Mouse (Mus musculus): ENCODE results near the gene Kti12. TPM values are rescaled to one million over a fixed set of nuclear protein-coding genes. Genes with fewer than 3 reads are reported as not detected.

Kti12 gene
- 36.6 and 41.1 TPM in 2 replicates for polyA plus RNA-seq (2015; fragmentation: Nextera tagmentation; extraction: Ambion mirVana)

DNA sequence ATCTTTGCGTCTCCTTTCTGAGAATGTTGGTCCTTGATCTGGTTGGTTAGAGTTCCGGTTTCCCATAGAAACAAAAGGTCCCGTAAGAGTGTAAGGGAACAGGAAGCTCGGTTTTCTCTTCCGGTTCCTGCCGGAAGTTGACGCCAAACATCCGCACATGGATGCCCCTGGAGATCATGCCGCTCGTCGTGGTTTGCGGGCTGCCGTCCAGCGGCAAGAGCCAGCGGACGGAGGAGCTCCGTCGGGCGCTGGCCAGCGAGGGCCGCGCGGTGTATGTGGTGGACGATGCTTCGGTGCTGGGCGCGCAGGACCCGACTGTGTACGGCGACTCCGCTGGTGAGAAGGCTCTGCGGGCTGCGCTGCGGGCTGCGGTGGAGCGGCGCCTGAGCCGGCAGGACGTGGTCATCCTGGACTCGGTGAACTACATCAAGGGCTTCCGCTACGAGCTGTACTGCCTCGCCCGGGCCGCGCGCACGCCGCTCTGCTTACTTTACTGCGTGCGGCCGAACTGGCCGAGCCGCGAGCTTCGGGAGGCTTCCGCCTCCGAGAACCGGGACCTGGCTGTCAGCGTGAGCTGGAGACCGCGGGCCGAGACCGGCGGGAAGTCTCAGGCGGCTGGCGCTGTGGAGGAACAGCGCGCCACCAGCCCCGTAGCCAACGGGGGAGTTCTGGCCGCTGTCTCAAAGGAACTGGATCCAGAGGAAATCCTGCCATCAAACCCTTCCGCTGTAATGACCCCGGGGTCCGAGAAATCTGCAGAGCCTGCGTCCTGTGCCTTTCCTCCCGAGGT lies at the start of gene Kti12:
Kti12 (plus strand) TSS at position 71 of the 790 bp plus-strand sequence.
- WGBS (ENCODE audit: insufficient replicate concordance) = under 1% methylated on average over 77 of the region's 77 CpGs
- Histone ChIP-seq H3K4me3 (replicated peaks) (peak within 1 kb of the TSS; percentile 96), H3K4me1 (replicated peaks) (peaks cover 30% of the 10 kb centered on the region), H3K4me2 (peak within 1 kb of the TSS; percentile 94), H3K36me3 (replicated peaks) (no peaks in the 10 kb centered on the region), H3K9me3 (replicated peaks) (no peaks in the 10 kb centered on the region), H3K27me3 (no peaks in the 10 kb centered on the region), H3K9ac (peak within 1 kb of the TSS; percentile 78), H3K27ac (replicated peaks) (peak within 1 kb of the TSS; percentile 82)
- peak; percentile 81 for ATAC-seq (ENCODE audit: insufficient read depth)

DNA sequence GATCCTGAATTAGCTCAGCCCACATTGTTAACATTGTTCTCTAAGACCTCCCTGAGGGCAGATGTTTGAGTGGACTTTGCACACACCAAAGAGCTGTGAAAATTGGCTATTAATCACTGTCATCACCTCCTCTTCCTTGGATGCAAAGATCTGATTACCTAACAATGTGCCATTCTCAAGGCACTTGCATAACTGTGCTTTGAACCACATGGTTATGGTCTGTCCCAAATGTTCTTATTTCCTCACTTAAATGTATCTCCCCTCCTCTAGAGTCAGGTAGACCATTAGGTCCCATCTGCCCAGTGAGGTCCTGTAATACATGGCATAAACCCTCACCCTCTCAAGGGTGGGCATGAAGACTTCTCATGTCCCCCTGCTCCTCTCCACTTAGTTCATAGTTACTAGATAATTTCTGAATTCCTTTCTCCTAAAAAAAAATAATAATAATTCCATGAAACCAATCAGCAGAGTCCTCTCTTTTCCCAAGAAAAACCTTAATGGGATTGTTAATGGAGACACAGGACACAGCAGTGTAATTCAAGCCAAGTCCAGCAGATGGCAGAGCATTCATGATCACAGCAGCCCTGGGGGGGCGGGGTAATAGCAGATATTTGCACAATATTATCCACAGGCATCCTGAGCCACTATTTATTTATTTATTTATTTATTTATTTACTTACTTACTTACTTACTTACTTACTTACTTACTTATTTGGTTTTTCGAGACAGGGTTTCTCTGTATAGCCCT lies 49.3 kb upstream of the Kti12 start:
- ATAC-seq (ENCODE audit: insufficient read depth) = no peak
- Histone ChIP-seq H3K4me3 (replicated peaks) (no peak overlapping the region), H3K27me3 (no peaks in the 10 kb centered on the region), H3K27ac (replicated peaks) (no peak overlapping the region), H3K9ac (no peak overlapping the region), H3K4me1 (replicated peaks) (no peaks in the 10 kb centered on the region), H3K4me2 (no peak overlapping the region), H3K9me3 (replicated peaks) (no peaks in the 10 kb centered on the region), H3K36me3 (replicated peaks) (no peaks in the 10 kb centered on the region)
- 31% methylated on average over 2 of the region's 2 CpGs for WGBS (ENCODE audit: insufficient replicate concordance)

DNA sequence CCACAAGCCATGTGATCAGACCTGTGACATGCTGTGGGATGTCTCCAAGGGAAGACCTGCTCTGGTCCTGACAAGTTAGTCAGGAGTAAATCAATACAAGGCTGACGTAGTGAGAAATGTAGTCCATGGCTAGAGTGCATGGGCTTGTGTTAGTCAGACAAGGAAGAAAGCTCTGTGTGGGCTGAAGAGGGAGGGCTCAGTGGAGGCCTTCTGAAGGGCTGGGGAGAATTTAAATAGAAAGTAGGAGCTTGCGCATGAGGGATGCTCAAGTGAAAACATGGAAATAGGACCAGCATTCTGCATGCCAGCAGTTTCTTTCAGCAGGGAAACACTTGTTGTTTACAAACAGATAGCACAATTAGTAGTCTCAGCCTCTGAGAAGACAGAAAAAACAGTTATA lies 44.0 kb upstream of the Kti12 start:
- no peak overlapping the region for H3K4me3 ChIP-seq (replicated peaks)
- no peaks in the 10 kb centered on the region for H3K27me3 ChIP-seq
- no peak overlapping the region for H3K4me2 ChIP-seq
- H3K27ac ChIP-seq (replicated peaks) = no peak overlapping the region
- H3K4me1 ChIP-seq (replicated peaks) = no peaks in the 10 kb centered on the region
- no peak overlapping the region for H3K9ac ChIP-seq
- no peaks in the 10 kb centered on the region for H3K9me3 ChIP-seq (replicated peaks)
- no peaks in the 10 kb centered on the region for H3K36me3 ChIP-seq (replicated peaks)
- 62% methylated on average over 2 of the region's 2 CpGs for WGBS (ENCODE audit: insufficient replicate concordance)
- ATAC-seq (ENCODE audit: insufficient read depth) = no peak

DNA sequence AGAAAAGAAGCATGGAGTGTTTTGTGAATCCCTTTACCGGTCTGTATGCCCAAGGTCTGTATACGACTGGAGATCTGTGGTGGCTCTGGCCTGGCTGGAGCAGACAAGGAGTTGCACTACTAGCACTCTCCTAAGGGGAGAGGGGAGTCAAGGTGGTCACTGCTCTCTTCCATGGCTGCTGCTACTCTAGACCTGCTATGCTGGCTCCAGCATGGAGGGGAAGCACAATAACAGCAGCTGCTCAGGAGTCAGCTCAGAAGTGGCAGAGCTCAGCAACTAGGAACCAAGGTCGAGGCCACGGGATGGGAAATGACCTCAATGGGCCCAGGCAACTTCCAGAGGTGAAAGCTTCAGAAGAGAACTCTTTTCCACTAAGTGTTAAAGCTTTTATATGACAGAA lies 36.4 kb upstream of the Kti12 start:
- Histone ChIP-seq H3K4me2 (no peak overlapping the region), H3K9me3 (replicated peaks) (no peaks in the 10 kb centered on the region), H3K9ac (no peak overlapping the region), H3K27ac (replicated peaks) (no peak overlapping the region), H3K27me3 (no peaks in the 10 kb centered on the region), H3K4me3 (replicated peaks) (no peak overlapping the region), H3K36me3 (replicated peaks) (peaks cover 3% of the 10 kb centered on the region; the same call in 1 of the 2 replicates), H3K4me1 (replicated peaks) (no peaks in the 10 kb centered on the region)
- WGBS (ENCODE audit: insufficient replicate concordance) = 42% methylated on average over 4 of the region's 4 CpGs
- no peak for ATAC-seq (ENCODE audit: insufficient read depth)

DNA sequence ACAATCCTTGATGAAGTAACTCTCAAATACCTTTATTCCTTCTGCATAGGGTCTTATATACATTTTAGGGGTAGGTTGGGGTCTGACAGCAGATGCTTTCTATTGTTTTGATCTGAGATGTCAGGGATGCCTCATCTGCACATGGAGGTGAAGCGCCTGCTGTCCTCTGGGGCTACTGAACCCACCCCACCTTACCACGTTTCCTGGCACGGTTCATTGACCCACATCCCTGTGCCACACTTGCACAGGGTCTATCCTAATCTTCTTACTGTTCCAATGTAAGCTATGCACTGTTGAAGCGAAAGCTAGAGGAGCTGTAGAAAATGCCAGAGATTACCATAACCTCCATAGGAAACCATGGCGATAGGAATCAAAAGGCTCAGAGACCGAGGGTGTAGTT lies 36.0 kb upstream of the Kti12 start:
- H3K36me3 ChIP-seq (replicated peaks) = peaks cover 3% of the 10 kb centered on the region; the same call in 1 of the 2 replicates
- H3K4me1 ChIP-seq (replicated peaks) = no peaks in the 10 kb centered on the region
- no peak overlapping the region for H3K9ac ChIP-seq
- 64% methylated on average over 6 of the region's 6 CpGs for WGBS (ENCODE audit: insufficient replicate concordance)
- no peak overlapping the region for H3K4me3 ChIP-seq (replicated peaks)
- H3K9me3 ChIP-seq (replicated peaks) = no peaks in the 10 kb centered on the region
- no peaks in the 10 kb centered on the region for H3K27me3 ChIP-seq
- no peak overlapping the region for H3K27ac ChIP-seq (replicated peaks)
- ATAC-seq (ENCODE audit: insufficient read depth) = no peak
- H3K4me2 ChIP-seq = no peak overlapping the region

DNA sequence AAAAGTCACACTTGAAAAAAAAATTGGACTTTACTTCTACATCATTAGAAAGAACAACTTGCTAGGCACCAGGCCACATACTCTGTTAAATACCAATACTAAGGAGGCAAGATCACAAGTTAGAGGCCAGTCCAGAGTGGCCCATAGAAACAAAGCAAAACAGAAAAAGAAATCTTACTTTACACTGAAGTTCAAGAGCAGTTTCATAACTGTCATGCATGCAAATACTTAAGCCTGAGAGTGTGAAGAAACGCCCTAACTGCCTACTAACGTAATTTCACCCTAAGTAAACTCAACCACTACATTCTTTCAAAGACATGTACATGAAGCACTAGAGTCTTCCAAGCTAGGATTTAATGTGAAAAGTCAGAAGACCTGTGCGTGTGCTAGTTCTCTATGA lies 21.9 kb upstream of the Kti12 start:
- Histone ChIP-seq H3K9me3 (replicated peaks) (no peaks in the 10 kb centered on the region), H3K4me3 (replicated peaks) (no peak overlapping the region), H3K27me3 (no peaks in the 10 kb centered on the region), H3K36me3 (replicated peaks) (peaks cover 77% of the 10 kb centered on the region), H3K27ac (replicated peaks) (no peak overlapping the region), H3K4me1 (replicated peaks) (no peaks in the 10 kb centered on the region; the same call in 1 of the 2 replicates), H3K9ac (no peak overlapping the region), H3K4me2 (no peak overlapping the region)
- no peak for ATAC-seq (ENCODE audit: insufficient read depth)
- 84% methylated on average over 3 of the region's 3 CpGs for WGBS (ENCODE audit: insufficient replicate concordance)

DNA sequence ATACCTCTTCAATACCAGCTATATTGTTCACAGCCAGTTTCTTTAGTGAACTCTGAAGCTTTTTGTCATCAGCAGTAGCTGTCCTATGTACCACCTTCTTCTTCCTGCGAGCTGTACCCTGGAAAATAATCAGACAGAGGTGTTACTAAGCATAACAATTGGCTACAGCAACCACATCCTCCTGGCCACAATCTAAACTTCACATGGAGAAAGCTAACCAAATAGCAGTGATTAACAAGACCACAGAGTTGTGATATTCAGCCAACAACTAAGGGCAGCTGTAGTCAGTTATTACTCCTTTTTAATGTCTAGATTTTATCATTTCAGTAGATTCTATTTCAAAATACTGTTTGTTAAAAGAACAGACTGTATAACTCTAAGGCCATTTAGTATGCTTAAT lies 21.5 kb upstream of the Kti12 start:
- 58% methylated on average over 1 of the region's 1 CpGs for WGBS (ENCODE audit: insufficient replicate concordance)
- Histone ChIP-seq H3K9me3 (replicated peaks) (no peaks in the 10 kb centered on the region), H3K27me3 (no peaks in the 10 kb centered on the region), H3K4me3 (replicated peaks) (no peak overlapping the region), H3K9ac (no peak overlapping the region), H3K27ac (replicated peaks) (no peak overlapping the region), H3K4me2 (no peak overlapping the region), H3K4me1 (replicated peaks) (peaks cover 3% of the 10 kb centered on the region; the same call in 1 of the 2 replicates), H3K36me3 (replicated peaks) (peaks cover 72% of the 10 kb centered on the region)
- ATAC-seq (ENCODE audit: insufficient read depth) = no peak

DNA sequence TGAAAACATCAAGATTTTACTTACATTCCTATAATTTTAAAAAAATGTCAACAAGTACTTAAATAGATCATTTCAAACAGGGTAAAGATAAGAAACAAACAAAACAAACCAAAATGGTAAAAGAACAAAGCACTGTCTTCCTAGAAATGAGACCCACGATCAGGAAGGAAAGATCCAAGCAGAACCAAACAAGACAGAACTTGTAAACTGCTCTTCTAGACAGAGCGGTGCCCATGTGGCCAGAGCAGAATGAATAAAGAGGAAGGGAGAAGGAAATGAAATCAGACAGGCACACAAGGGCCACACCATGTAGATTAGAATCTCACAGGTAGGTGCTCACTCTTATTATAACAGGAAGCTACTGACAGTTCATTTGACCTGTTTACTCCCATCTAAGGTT lies 20.9 kb upstream of the Kti12 start:
- Histone ChIP-seq H3K4me3 (replicated peaks) (no peak overlapping the region), H3K27me3 (no peaks in the 10 kb centered on the region), H3K9ac (no peak overlapping the region), H3K4me1 (replicated peaks) (peaks cover 7% of the 10 kb centered on the region), H3K4me2 (no peak overlapping the region), H3K36me3 (replicated peaks) (peaks cover 69% of the 10 kb centered on the region), H3K27ac (replicated peaks) (no peak overlapping the region), H3K9me3 (replicated peaks) (no peaks in the 10 kb centered on the region)
- no peak for ATAC-seq (ENCODE audit: insufficient read depth)
- 76% methylated on average over 2 of the region's 2 CpGs for WGBS (ENCODE audit: insufficient replicate concordance)

DNA sequence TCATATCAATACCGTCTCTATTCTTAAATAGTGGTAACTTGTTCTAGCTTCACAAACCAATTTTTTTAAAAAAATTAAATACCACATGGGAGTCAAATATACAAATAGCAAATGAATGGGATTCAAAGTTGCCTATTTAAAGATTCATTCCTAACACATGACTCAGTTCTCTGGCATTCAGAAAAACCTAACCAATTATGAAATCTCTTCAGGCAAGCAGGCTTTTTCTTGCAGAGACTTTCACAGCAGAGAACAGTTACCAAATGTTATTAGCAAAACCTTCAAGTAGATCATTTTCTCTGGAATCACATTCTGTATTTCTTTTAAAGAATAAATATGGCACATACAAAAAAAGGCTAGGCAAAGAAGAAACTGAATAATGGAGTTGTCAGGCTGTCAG lies 16.9 kb upstream of the Kti12 start:
- 86% methylated on average over 1 of the region's 1 CpGs for WGBS (ENCODE audit: insufficient replicate concordance)
- ATAC-seq (ENCODE audit: insufficient read depth) = no peak
- H3K9me3 ChIP-seq (replicated peaks) = no peaks in the 10 kb centered on the region
- no peak overlapping the region for H3K4me2 ChIP-seq
- H3K27ac ChIP-seq (replicated peaks) = no peak overlapping the region
- H3K27me3 ChIP-seq = no peaks in the 10 kb centered on the region
- no peak overlapping the region for H3K4me3 ChIP-seq (replicated peaks)
- no peak overlapping the region for H3K9ac ChIP-seq
- H3K36me3 ChIP-seq (replicated peaks) = peaks cover 35% of the 10 kb centered on the region
- peaks cover 31% of the 10 kb centered on the region for H3K4me1 ChIP-seq (replicated peaks)

DNA sequence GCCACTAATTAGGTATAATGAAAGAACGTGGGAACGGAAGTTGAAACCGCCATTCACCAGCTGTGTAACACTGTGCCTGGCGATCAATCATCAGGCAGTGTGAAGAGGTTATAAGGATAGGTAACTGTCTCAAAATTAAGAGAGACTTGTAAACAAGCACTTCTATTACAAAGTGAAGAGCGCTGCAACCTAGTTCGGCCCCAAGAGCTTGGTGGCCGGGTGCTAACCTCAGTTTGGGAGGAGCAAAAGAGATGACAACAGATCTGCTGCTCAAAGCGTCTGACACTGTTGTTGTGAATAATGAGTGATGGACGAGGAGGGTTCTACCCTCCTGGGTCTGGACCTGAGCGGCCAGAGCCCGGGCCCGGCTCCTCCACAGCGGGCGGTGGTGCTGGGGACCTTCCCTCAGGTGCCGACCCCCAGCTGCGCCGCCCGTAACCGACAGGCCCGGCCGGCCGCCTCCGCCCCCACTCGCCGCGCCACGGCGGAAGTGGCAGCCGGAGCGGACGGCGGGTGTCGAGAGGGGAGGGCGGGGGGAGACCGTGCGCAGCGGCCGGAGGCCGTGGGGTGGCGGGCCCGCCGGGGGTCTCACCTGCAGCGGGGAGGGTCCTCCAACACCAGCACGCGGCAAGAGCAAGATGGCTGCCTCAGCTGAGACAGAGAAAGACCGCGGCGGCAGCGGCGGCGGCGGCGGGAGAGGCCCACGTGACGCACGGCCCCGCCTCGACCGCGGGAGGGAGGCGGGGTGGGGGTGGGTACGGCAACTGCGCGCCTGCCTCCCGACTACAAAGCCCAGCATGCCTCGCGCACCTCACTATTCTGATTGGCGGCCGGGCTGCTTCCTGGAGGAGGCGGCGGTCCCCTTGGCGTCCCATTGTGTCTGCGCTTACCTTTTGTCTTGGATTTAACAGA lies 14.4 kb upstream of the Kti12 start, which contains the start of gene Btf3l4:
Btf3l4 (minus strand) TSS at position 699 of the 912 bp plus-strand sequence.
- peak; percentile 93 for ATAC-seq (ENCODE audit: insufficient read depth)
- peaks cover 20% of the 10 kb centered on the region for H3K36me3 ChIP-seq (replicated peaks)

DNA sequence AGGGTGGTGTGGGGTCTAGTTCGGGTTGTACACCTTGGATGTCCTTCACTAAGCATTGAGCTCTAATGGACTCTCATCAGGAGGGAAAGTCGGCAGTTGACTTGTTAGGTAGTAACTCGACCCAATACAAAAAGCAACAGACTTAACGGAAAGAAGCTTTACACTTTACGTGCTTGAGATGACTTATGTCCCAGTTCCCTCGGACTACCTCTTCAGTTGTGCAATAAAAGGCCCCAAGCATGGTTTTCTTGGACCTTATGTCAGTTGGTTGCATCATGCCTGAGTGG lies 13.8 kb upstream of the Kti12 start:
- ATAC-seq (ENCODE audit: insufficient read depth) = no peak
- peaks cover 14% of the 10 kb centered on the region for H3K36me3 ChIP-seq (replicated peaks)
- H3K4me1 ChIP-seq (replicated peaks) = peaks cover 32% of the 10 kb centered on the region
- H3K27me3 ChIP-seq = no peaks in the 10 kb centered on the region
- 0% methylated on average over 6 of the region's 6 CpGs for WGBS (ENCODE audit: insufficient replicate concordance)
- peak overlapping the region; percentile 85 for H3K4me3 ChIP-seq (replicated peaks)
- peak overlapping the region; percentile 92 for H3K27ac ChIP-seq (replicated peaks)
- H3K9me3 ChIP-seq (replicated peaks) = no peaks in the 10 kb centered on the region
- H3K4me2 ChIP-seq = peak overlapping the region; percentile 98
- H3K9ac ChIP-seq = peak overlapping the region; percentile 86

More for the DNA sequence above, 14.4 kb upstream of the Kti12 start, which contains the start of gene Btf3l4:
- Histone ChIP-seq H3K9me3 (replicated peaks) (no peaks in the 10 kb centered on the region), H3K4me1 (replicated peaks) (peaks cover 32% of the 10 kb centered on the region), H3K27ac (replicated peaks) (peak within 1 kb of the TSS; percentile 92), H3K4me3 (replicated peaks) (peak within 1 kb of the TSS; percentile 85), H3K9ac (peak within 1 kb of the TSS; percentile 86), H3K27me3 (no peaks in the 10 kb centered on the region), H3K4me2 (peak within 1 kb of the TSS; percentile 98)
- 1% methylated on average over 67 of the region's 73 CpGs for WGBS (ENCODE audit: insufficient replicate concordance)

Measured in liver, embryonic 15.5 days (tissue).